Mouse (Mus musculus) retina, postnatal 1 day (tissue): Measurements from ENCODE around the gene Sept10.
"Not testable (repeated sequence)": the region's sequence is repeated elsewhere in the genome, so short reads cannot be mapped to it uniquely, and the experiment has no call there.

Experiments used
- DNase-seq: peaks from one replicate; pipeline ENCODE4 v3.0.0-alpha.2; 2012

Gene Sept10

GRCm38 (mm10) chr10:59119001-59119400, 102.6 kb downstream of the Sept10 start:
- no peak for DNase-seq

- DNase-seq: no peak
Measured at GRCm38 (mm10) chr10:59117555-59117954, 104.1 kb downstream of the Sept10 start.

DNA sequence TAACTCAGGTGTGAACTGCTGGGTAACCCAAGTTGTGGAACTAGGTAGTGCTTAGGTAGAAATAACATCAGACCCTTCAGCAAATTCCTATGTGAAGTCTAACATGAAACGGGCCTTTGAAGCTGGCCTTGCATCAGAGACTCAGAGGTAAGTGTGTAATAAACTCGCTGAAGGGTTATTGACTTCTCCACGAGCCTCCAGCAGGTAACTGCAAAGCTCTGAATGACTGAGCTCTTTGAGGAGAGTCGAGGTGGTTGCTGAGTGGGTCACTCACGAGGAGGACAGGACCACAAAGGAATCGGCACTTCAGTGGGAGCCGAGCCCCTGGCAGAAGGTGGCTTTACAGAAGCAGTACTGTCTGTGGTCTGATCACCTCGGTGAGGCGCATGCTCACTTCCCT, 105.3 kb downstream of the Sept10 start:
- no peak for DNase-seq

- DNase-seq: no peak
Measured at GRCm38 (mm10) chr10:59115691-59116090, 106.0 kb downstream of the Sept10 start.

GRCm38 (mm10) chr10:59114535-59115291, 106.9 kb downstream of the Sept10 start:
- DNase-seq: no peak

DNA sequence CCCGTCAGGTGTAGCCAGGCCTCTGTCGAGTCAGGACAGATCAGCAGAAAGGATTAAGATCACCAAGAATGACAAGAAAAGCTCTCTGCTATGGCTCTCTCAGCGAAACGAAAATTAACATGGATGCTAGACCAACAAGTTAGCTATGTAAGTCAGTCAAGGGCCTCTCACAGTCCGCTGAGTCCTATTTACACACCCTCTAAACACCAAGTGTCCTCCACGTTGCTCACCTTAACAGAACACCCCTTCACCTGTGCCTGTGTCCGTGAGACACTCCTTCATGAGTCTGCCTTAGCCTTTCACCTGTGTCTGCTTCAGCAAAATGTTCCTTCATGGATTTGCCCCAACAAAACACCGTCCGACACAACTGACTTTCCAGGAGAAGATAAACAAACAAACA, 108.3 kb downstream of the Sept10 start:
- no peak for DNase-seq

GRCm38 (mm10) chr10:59112755-59113154, 108.9 kb downstream of the Sept10 start:
- no peak for DNase-seq

DNA sequence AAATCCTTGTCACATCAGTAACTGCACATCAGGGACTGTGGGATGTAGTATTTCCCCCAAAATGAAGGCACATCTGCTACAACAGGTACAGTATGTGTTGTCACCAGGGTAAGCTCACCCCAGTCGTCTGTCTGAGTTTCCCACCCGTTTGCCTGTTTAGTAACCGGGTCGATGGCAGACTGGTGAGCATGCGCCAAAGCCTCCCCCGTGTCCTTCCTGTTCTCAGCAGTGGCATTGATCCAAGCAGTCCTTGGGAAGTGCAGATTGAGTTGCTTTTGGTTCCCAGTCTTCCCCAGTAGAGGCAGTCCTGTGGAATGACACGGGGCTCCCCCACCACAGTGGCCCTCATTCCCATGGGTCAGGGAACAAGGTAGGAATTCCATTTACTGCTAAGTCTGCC, 111.3 kb downstream of the Sept10 start:
- no peak for DNase-seq

GRCm38 (mm10) chr10:59109015-59109414, 112.6 kb downstream of the Sept10 start:
- DNase-seq: peak; percentile 84

DNA sequence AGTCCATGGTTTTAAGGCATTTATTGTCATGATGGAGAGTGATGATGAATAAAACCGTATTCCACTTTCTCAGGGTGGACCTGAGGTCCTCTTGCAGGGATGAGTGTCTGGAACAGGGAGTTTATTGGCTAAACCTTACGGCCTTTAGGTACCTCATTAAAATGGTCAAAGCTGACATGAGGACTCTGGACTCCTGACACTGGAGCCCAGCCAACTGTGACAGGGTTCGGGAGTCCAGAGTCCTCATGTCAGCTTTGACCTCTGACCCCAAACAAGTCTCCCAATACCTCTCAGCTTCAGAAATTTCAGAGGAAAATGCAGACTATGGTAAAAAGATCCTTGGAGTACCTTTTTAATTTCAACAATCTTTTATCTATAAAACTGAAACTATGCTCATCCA, 115.0 kb downstream of the Sept10 start:
- DNase-seq: no peak

DNA sequence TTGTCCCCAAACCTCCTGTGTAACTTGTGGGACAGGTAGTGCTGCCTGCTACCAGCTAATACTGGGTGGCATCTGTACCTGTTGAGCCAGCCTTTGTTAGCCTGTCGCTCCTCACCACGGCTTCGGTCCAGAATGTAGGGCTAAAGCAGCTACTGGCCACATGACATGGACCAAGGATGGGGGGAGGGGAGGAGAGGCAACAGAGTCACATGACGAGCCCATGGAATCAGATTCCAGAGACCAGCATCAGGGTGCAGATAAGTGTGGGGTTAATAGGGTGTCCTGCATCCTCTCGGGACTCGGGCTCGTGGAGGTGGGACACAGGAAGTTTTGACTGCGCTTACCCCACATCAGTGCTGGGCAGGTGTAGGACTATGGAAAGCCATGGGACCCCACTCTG, 115.8 kb downstream of the Sept10 start:
- no peak for DNase-seq

- DNase-seq: no peak
Measured at GRCm38 (mm10) chr10:59104683-59105082, 117.0 kb downstream of the Sept10 start.

- DNase-seq: not testable (repeated sequence)
Measured at GRCm38 (mm10) chr10:59103076-59103475, 118.6 kb downstream of the Sept10 start.

DNA sequence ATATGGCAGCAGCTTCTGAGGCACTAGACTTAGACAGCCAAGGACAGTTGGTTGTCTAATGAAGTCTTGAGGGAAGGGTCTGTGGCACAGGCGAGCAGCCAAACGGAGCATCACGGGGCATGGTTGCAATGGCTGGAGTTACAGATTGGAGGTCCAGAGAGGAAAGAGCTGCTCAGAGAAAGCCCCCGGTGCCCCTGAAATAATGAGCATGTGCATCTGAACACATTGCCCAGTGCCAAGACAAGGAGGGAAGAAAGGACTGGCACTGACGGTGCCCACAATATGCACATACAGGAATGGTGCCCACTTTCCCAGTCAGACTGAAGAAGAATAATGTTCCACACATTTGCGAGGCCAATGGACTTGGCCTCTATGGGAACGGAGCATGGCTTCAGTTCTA, 129.7 kb downstream of the Sept10 start:
- DNase-seq: no peak
